Mouse (Mus musculus) lung, adult 10 weeks (tissue): ENCODE measurements around the gene Olfr628. TPM values are rescaled to one million over a fixed set of nuclear protein-coding genes. Genes with fewer than 3 reads are reported as not detected.

Experiments used
- polyA plus RNA-seq: library from polyadenylated mRNA; stranded (reverse); fragments of 350-450 nt; fragmentation: Illumina TruSeq; extraction: RNeasy Lipid Tissue Mini Kit (QIAGEN cat#74804); gene quantifications from one replicate; pipeline ENCODE4 v1.2.3, GENCODE M21; 2014; ENCODE audit warnings: low read depth, low replicate concordance; ENCODE audit not compliant: insufficient read depth

Gene Olfr628
- polyA plus RNA-seq = not detected

GRCm38 (mm10) chr7:103730074-103730473 lies at the start of gene Olfr628:
Olfr628 (plus strand) TSS chr7:103730374.

GRCm38 (mm10) chr7:103682420-103682819 lies 47.8 kb upstream of the Olfr628 start, which contains the start of gene Olfr625-ps1:
Olfr625-ps1 (plus strand) TSS chr7:103682720.

GRCm38 (mm10) chr7:103714371-103714770 lies 15.8 kb upstream of the Olfr628 start, which contains the start of gene Olfr243:
Olfr243 (plus strand) TSS chr7:103714671.

GRCm38 (mm10) chr7:103744843-103745242 lies 14.7 kb downstream of the Olfr628 start, which contains the start of gene Olfr629:
Olfr629 (minus strand) TSS chr7:103744943.

GRCm38 (mm10) chr7:103757233-103757632 lies 27.1 kb downstream of the Olfr628 start, which contains the start of gene Olfr630:
Olfr630 (minus strand) TSS chr7:103757333.

GRCm38 (mm10) chr7:103771494-103771893 lies 41.3 kb downstream of the Olfr628 start, which contains the start of gene Olfr69:
Olfr69 (minus strand) TSS chr7:103771594.

GRCm38 (mm10) chr7:103779598-103779997 lies 49.4 kb downstream of the Olfr628 start, which contains the start of gene Olfr68:
Olfr68 (minus strand) TSS chr7:103779698.

Other genes starting within 250 kb of the Olfr628 start
- gene Olfr609, start 232.3 kb upstream of the Olfr628 start, polyA plus RNA-seq = not detected
- not detected for gene Olfr610, start 218.3 kb upstream of the Olfr628 start, polyA plus RNA-seq
- gene Olfr611, start 209.5 kb upstream of the Olfr628 start, polyA plus RNA-seq = not detected
- not detected for gene Olfr612, start 187.7 kb upstream of the Olfr628 start, polyA plus RNA-seq
- not detected for gene Olfr613, start 182.3 kb upstream of the Olfr628 start, polyA plus RNA-seq
- not detected for gene Olfr615, start 174.3 kb upstream of the Olfr628 start, polyA plus RNA-seq
- not detected for gene Olfr616, start 161.2 kb upstream of the Olfr628 start, polyA plus RNA-seq
- not detected for gene Olfr617, start 157.3 kb upstream of the Olfr628 start, polyA plus RNA-seq
- not detected for gene Olfr618, start 140.3 kb upstream of the Olfr628 start, polyA plus RNA-seq
- gene Olfr619, start 129.8 kb upstream of the Olfr628 start, polyA plus RNA-seq = not detected
- not detected for gene Olfr620, start 117.8 kb upstream of the Olfr628 start, polyA plus RNA-seq
- not detected for gene Olfr622, start 87.7 kb upstream of the Olfr628 start, polyA plus RNA-seq
- gene Olfr623, start 66.7 kb upstream of the Olfr628 start, polyA plus RNA-seq = not detected
- 0.04 TPM for gene Olfr624, start 59.2 kb upstream of the Olfr628 start, polyA plus RNA-seq
- not detected for gene Olfr625-ps1, start 47.7 kb upstream of the Olfr628 start, polyA plus RNA-seq
- not detected for gene Olfr243, start 15.7 kb upstream of the Olfr628 start, polyA plus RNA-seq
- gene Olfr629, start 14.6 kb downstream of the Olfr628 start, polyA plus RNA-seq = not detected
- gene Olfr630, start 27.0 kb downstream of the Olfr628 start, polyA plus RNA-seq = not detected
- gene Olfr69, start 41.2 kb downstream of the Olfr628 start, polyA plus RNA-seq = not detected
- gene Olfr68, start 49.3 kb downstream of the Olfr628 start, polyA plus RNA-seq = not detected
- not detected for gene Olfr67, start 61.4 kb downstream of the Olfr628 start, polyA plus RNA-seq
- 3,244 TPM for gene Hbb-bt, start 83.6 kb downstream of the Olfr628 start, polyA plus RNA-seq
- 22,942 TPM for gene Hbb-bs, start 97.7 kb downstream of the Olfr628 start, polyA plus RNA-seq
- gene Hbb-bh2, start 110.1 kb downstream of the Olfr628 start, polyA plus RNA-seq = not detected
- not detected for gene Hbb-bh1, start 112.8 kb downstream of the Olfr628 start, polyA plus RNA-seq
- not detected for gene Hbb-y, start 122.8 kb downstream of the Olfr628 start, polyA plus RNA-seq
- not detected for gene Olfr66, start 155.9 kb downstream of the Olfr628 start, polyA plus RNA-seq
- not detected for gene Olfr64, start 164.1 kb downstream of the Olfr628 start, polyA plus RNA-seq
- gene Olfr65, start 173.1 kb downstream of the Olfr628 start, polyA plus RNA-seq = not detected
- not detected for gene Olfr631, start 198.5 kb downstream of the Olfr628 start, polyA plus RNA-seq
- not detected for gene Olfr632, start 204.0 kb downstream of the Olfr628 start, polyA plus RNA-seq
- not detected for gene Olfr633, start 214.1 kb downstream of the Olfr628 start, polyA plus RNA-seq
- gene Olfr635, start 240.8 kb downstream of the Olfr628 start, polyA plus RNA-seq = not detected